Mouse (Mus musculus): ENCODE results near the gene Oxt. TPM values are rescaled to one million over a fixed set of nuclear protein-coding genes. Genes with fewer than 3 reads are reported as not detected.

The Oxt gene
- 4.9 TPM in 1 of 2 replicates, not detected in the other for total RNA-seq (2014; rRNA removed)
- not detected in 2 replicates for polyA plus RNA-seq (2015; fragmentation: Nextera tagmentation; extraction: Ambion mirVana)

GRCm38 (mm10) chr2:130575873-130576272 is at the start of gene Oxt:
Gene Oxt (plus strand): TSS chr2:130576173.
- DNase-seq (ENCODE audit: low spot score) (no peak), ATAC-seq (no peak)
- Histone ChIP-seq H3K36me3 (ENCODE audit: insufficient read depth, low read length) (no peaks in the 10 kb centered on the region), H3K4me3 (ENCODE audit: low read length) (peak within 1 kb of the TSS; percentile 19), H3K4me1 (ENCODE audit: insufficient read depth, low read length) (peaks cover 11% of the 10 kb centered on the region), H3K4me2 (ENCODE audit: low read depth, low read length) (peak within 1 kb of the TSS; percentile 49), H3K9me3 (ENCODE audit: low read length) (no peaks in the 10 kb centered on the region), H3K27ac (no peak within 1 kb of the TSS), H3K9ac (replicated peaks; ENCODE audit: low read length) (no peak within 1 kb of the TSS), H3K27me3 (ENCODE audit: insufficient read depth, low read length) (peaks cover 41% of the 10 kb centered on the region)
- no peak for TF ChIP-seq CTCF (IDR thresholded peaks at IDR 0.05; ENCODE audit: low read depth)
- 45% methylated on average over 9 of the region's 9 CpGs for WGBS

- no peak overlapping the region for H3K4me3 ChIP-seq (ENCODE audit: low read length)
- ATAC-seq: no peak
- TF ChIP-seq CTCF (IDR thresholded peaks at IDR 0.05; ENCODE audit: low read depth): peak; percentile 55
Measured at GRCm38 (mm10) chr2:130528457-130528856, 47.5 kb upstream of the Oxt start.

GRCm38 (mm10) chr2:130529290-130529689 is 46.7 kb upstream of the Oxt start:
- ATAC-seq: no peak
- TF ChIP-seq CTCF (IDR thresholded peaks at IDR 0.05; ENCODE audit: low read depth): no peak
- Histone ChIP-seq H3K4me1 (ENCODE audit: insufficient read depth, low read length) (no peaks in the 10 kb centered on the region), H3K4me3 (ENCODE audit: low read length) (no peak overlapping the region), H3K9me3 (ENCODE audit: low read length) (no peaks in the 10 kb centered on the region), H3K9ac (replicated peaks; ENCODE audit: low read length) (no peak overlapping the region), H3K36me3 (ENCODE audit: insufficient read depth, low read length) (peaks cover 34% of the 10 kb centered on the region), H3K4me2 (ENCODE audit: low read depth, low read length) (no peak overlapping the region), H3K27ac (no peak overlapping the region), H3K27me3 (ENCODE audit: insufficient read depth, low read length) (no peaks in the 10 kb centered on the region)
- 89% methylated on average over 2 of the region's 2 CpGs for WGBS
- DNase-seq (ENCODE audit: low spot score): no peak

More at GRCm38 (mm10) chr2:130528457-130528856, 47.5 kb upstream of the Oxt start:
- DNase-seq (ENCODE audit: low spot score): peak; percentile 39
- Histone ChIP-seq H3K9ac (replicated peaks; ENCODE audit: low read length) (no peak overlapping the region), H3K4me1 (ENCODE audit: insufficient read depth, low read length) (no peaks in the 10 kb centered on the region), H3K27ac (no peak overlapping the region), H3K4me2 (ENCODE audit: low read depth, low read length) (no peak overlapping the region), H3K27me3 (ENCODE audit: insufficient read depth, low read length) (no peaks in the 10 kb centered on the region), H3K36me3 (ENCODE audit: insufficient read depth, low read length) (peaks cover 34% of the 10 kb centered on the region), H3K9me3 (ENCODE audit: low read length) (no peaks in the 10 kb centered on the region)
- 76% methylated on average over 6 of the region's 6 CpGs for WGBS

GRCm38 (mm10) chr2:130529925-130530324 is 46.0 kb upstream of the Oxt start:
- Histone ChIP-seq H3K36me3 (ENCODE audit: insufficient read depth, low read length) (peaks cover 37% of the 10 kb centered on the region), H3K4me3 (ENCODE audit: low read length) (no peak overlapping the region), H3K4me1 (ENCODE audit: insufficient read depth, low read length) (no peaks in the 10 kb centered on the region), H3K27me3 (ENCODE audit: insufficient read depth, low read length) (no peaks in the 10 kb centered on the region), H3K27ac (no peak overlapping the region), H3K4me2 (ENCODE audit: low read depth, low read length) (no peak overlapping the region), H3K9me3 (ENCODE audit: low read length) (no peaks in the 10 kb centered on the region), H3K9ac (replicated peaks; ENCODE audit: low read length) (no peak overlapping the region)
- TF ChIP-seq CTCF (IDR thresholded peaks at IDR 0.05; ENCODE audit: low read depth): no peak
- ATAC-seq (no peak), DNase-seq (ENCODE audit: low spot score) (no peak)
- 80% methylated on average over 7 of the region's 7 CpGs for WGBS

GRCm38 (mm10) chr2:130532201-130532600 is 43.8 kb upstream of the Oxt start:
- H3K27me3 ChIP-seq (ENCODE audit: insufficient read depth, low read length): no peaks in the 10 kb centered on the region
- no peak overlapping the region for H3K4me2 ChIP-seq (ENCODE audit: low read depth, low read length)
- no peak overlapping the region for H3K9ac ChIP-seq (replicated peaks; ENCODE audit: low read length)
- DNase-seq (ENCODE audit: low spot score) (no peak), ATAC-seq (no peak)
- no peak for TF ChIP-seq CTCF (IDR thresholded peaks at IDR 0.05; ENCODE audit: low read depth)
- no peaks in the 10 kb centered on the region for H3K4me1 ChIP-seq (ENCODE audit: insufficient read depth, low read length)
- WGBS: 93% methylated on average over 2 of the region's 2 CpGs
- peaks cover 46% of the 10 kb centered on the region for H3K36me3 ChIP-seq (ENCODE audit: insufficient read depth, low read length)
- no peaks in the 10 kb centered on the region for H3K9me3 ChIP-seq (ENCODE audit: low read length)
- no peak overlapping the region for H3K4me3 ChIP-seq (ENCODE audit: low read length)
- H3K27ac ChIP-seq: no peak overlapping the region

- no peak for DNase-seq (ENCODE audit: low spot score)
- no peaks in the 10 kb centered on the region for H3K9me3 ChIP-seq (ENCODE audit: low read length)
- no peaks in the 10 kb centered on the region for H3K27me3 ChIP-seq (ENCODE audit: insufficient read depth, low read length)
- no peaks in the 10 kb centered on the region for H3K4me1 ChIP-seq (ENCODE audit: insufficient read depth, low read length)
- TF ChIP-seq CTCF (IDR thresholded peaks at IDR 0.05; ENCODE audit: low read depth): no peak
- ATAC-seq: no peak
- H3K9ac ChIP-seq (replicated peaks; ENCODE audit: low read length): no peak overlapping the region
- no peak overlapping the region for H3K27ac ChIP-seq
- peaks cover 63% of the 10 kb centered on the region for H3K36me3 ChIP-seq (ENCODE audit: insufficient read depth, low read length)
- 90% methylated on average over 6 of the region's 6 CpGs for WGBS
- no peak overlapping the region for H3K4me2 ChIP-seq (ENCODE audit: low read depth, low read length)
- no peak overlapping the region for H3K4me3 ChIP-seq (ENCODE audit: low read length)
Measured at GRCm38 (mm10) chr2:130535017-130535416, 41.0 kb upstream of the Oxt start.

- no peak overlapping the region for H3K4me2 ChIP-seq (ENCODE audit: low read depth, low read length)
- no peak overlapping the region for H3K4me3 ChIP-seq (ENCODE audit: low read length)
- H3K27me3 ChIP-seq (ENCODE audit: insufficient read depth, low read length): no peaks in the 10 kb centered on the region
- no peak for ATAC-seq
- H3K4me1 ChIP-seq (ENCODE audit: insufficient read depth, low read length): no peaks in the 10 kb centered on the region
- no peak overlapping the region for H3K9ac ChIP-seq (replicated peaks; ENCODE audit: low read length)
- TF ChIP-seq CTCF (IDR thresholded peaks at IDR 0.05; ENCODE audit: low read depth): no peak
- H3K27ac ChIP-seq: no peak overlapping the region
- H3K9me3 ChIP-seq (ENCODE audit: low read length): no peaks in the 10 kb centered on the region
- no peak for DNase-seq (ENCODE audit: low spot score)
- H3K36me3 ChIP-seq (ENCODE audit: insufficient read depth, low read length): peaks cover 80% of the 10 kb centered on the region
- 78% methylated on average over 3 of the region's 3 CpGs for WGBS
Measured at GRCm38 (mm10) chr2:130536890-130537289, 39.1 kb upstream of the Oxt start.
